Mouse (Mus musculus): ENCODE results near the gene Lrp6. TPM values are rescaled to one million over a fixed set of nuclear protein-coding genes. Genes with fewer than 3 reads are reported as not detected.
A peak's percentile ranks its signal among the peaks of the same experiment; 100 is the strongest.

The Lrp6 gene
- polyA plus RNA-seq, 1 experiment: 0.21 TPM

DNA sequence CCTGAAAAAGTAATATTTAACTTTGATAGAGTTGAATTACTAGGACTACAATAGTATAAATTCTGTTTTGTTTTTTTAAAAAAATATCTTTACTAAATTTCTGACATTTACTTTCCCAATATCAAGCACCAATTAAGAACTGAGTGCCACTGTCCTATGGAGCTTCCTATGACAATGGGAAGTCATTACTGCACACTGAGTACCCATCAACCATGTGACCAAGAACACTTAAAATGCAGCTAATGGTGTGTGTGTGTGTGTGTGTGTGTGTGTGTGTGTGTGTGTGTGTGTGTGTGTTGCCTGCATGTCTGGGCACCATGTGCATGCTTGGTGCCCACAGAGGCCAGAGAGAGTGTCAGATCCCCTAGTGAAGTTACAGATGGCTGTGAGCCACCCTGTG, 23.2 kb downstream of the Lrp6 start:
- no peaks in the 10 kb centered on the region for H3K27me3 ChIP-seq (ENCODE audit: control insufficient read depth)
- TF ChIP-seq TAL1 (IDR thresholded peaks at IDR 0.05; ENCODE audit: low read length) (no peak), GATA1 (IDR thresholded peaks at IDR 0.05; ENCODE audit: low read length) (no peak)
- no peak overlapping the region for H3K4me3 ChIP-seq (replicated peaks)
- peaks cover 29% of the 10 kb centered on the region for H3K4me1 ChIP-seq (ENCODE audit: control insufficient read depth)
- peaks cover 7% of the 10 kb centered on the region for H3K36me3 ChIP-seq (ENCODE audit: control insufficient read depth)
- no peaks in the 10 kb centered on the region; the same call in 1 of the 2 replicates for H3K9me3 ChIP-seq (ENCODE audit: control insufficient read depth, low read length)

DNA sequence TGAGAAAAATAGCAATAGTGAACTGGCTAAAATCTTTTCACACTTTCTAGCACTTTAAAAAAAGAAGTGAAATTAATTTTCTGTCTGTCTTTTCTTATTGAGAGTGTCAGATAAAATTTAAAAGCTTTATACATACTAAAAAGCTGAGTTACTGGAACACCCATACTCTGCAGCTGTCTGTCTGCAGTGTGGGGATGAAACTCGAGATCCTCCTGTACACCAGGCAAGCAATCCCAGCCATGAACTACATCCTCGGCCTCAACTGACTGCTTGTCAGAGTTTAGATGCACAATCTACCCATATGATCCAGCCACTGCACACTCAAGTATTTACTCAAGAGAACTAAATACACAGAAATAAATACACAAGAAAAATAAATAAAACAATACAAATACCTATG, 24.4 kb downstream of the Lrp6 start:
- no peak for TF ChIP-seq GATA1 (IDR thresholded peaks at IDR 0.05; ENCODE audit: low read length)
- no peaks in the 10 kb centered on the region; the same call in 1 of the 2 replicates for H3K9me3 ChIP-seq (ENCODE audit: control insufficient read depth, low read length)
- no peak overlapping the region for H3K4me3 ChIP-seq (replicated peaks)
- peaks cover 31% of the 10 kb centered on the region for H3K4me1 ChIP-seq (ENCODE audit: control insufficient read depth)
- H3K36me3 ChIP-seq (ENCODE audit: control insufficient read depth): peaks cover 7% of the 10 kb centered on the region
- H3K27me3 ChIP-seq (ENCODE audit: control insufficient read depth): no peaks in the 10 kb centered on the region

DNA sequence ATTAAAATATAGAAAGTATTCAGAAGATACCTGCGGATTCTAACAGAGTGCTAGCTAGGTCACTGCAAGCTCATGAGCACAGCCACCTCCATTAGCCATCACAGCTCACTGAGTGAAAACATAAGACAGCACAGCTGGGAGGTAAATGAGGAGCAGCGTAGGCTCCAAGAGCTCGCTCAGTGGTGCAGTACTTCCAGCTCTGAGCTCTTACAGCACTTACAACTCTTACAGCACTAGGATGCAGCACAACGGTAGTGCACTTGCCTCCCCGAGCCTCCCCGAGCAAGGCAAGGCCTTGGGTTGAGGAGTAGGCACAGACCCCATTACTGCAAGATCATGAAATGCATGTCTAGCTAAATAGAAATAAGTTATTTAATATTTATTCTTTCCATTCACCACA, 26.6 kb downstream of the Lrp6 start:
- H3K27me3 ChIP-seq (ENCODE audit: control insufficient read depth): no peaks in the 10 kb centered on the region
- no peak overlapping the region for H3K4me3 ChIP-seq (replicated peaks)
- peaks cover 25% of the 10 kb centered on the region for H3K4me1 ChIP-seq (ENCODE audit: control insufficient read depth)
- peaks cover 7% of the 10 kb centered on the region for H3K36me3 ChIP-seq (ENCODE audit: control insufficient read depth)
- no peaks in the 10 kb centered on the region; the same call in 1 of the 2 replicates for H3K9me3 ChIP-seq (ENCODE audit: control insufficient read depth, low read length)
- TF ChIP-seq TAL1 (IDR thresholded peaks at IDR 0.05; ENCODE audit: low read length): no peak
- no peak for TF ChIP-seq GATA1 (IDR thresholded peaks at IDR 0.05; ENCODE audit: low read length)

DNA sequence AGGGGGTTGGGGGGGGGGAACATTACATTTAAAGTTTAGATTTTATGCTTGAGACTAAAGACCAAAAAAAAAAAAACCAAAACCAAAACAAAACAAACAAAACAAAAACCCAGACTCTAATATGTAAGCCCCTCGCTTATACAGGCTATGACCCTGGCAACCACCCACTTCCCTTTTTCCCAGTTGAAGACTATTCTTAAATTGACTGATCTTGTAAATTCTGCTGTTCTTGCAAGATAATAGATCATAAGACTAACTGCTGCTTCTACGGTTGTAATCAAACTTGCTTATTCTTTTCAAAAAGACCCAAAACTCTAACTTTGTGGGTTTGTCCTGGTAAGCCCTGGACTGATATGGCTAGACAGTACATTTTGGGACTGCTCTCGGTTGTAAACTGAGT, 27.3 kb downstream of the Lrp6 start:
- TF ChIP-seq GATA1 (IDR thresholded peaks at IDR 0.05; ENCODE audit: low read length): no peak
- TF ChIP-seq TAL1 (IDR thresholded peaks at IDR 0.05; ENCODE audit: low read length): no peak
- H3K27me3 ChIP-seq (ENCODE audit: control insufficient read depth): no peaks in the 10 kb centered on the region
- H3K9me3 ChIP-seq (ENCODE audit: control insufficient read depth, low read length): no peaks in the 10 kb centered on the region; the same call in 1 of the 2 replicates
- H3K36me3 ChIP-seq (ENCODE audit: control insufficient read depth): peaks cover 7% of the 10 kb centered on the region
- peaks cover 20% of the 10 kb centered on the region for H3K4me1 ChIP-seq (ENCODE audit: control insufficient read depth)
- H3K4me3 ChIP-seq (replicated peaks): no peak overlapping the region

DNA sequence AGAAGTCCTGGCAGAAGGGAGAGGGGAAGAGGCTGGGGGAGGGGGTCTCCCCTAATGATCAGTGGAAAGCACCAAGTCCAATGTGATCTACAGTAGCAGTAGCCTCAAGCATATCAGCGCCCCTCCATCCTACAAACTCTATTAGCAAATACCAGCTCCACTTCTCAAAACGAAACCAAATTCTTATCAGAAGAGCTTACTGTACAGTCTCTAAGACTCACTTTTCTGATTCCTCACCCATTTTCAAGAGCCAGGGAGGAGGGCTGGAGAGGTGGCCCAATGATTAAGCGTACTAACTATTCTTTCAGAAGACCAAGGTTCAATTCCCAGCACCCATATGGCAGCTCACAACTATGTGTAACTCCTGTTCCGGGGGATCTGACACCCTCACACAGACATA, 28.0 kb downstream of the Lrp6 start:
- H3K9me3 ChIP-seq (ENCODE audit: control insufficient read depth, low read length): no peaks in the 10 kb centered on the region; the same call in 1 of the 2 replicates
- H3K27me3 ChIP-seq (ENCODE audit: control insufficient read depth): no peaks in the 10 kb centered on the region
- H3K4me1 ChIP-seq (ENCODE audit: control insufficient read depth): peaks cover 16% of the 10 kb centered on the region
- TF ChIP-seq GATA1 (IDR thresholded peaks at IDR 0.05; ENCODE audit: low read length): no peak
- no peak for TF ChIP-seq TAL1 (IDR thresholded peaks at IDR 0.05; ENCODE audit: low read length)
- H3K36me3 ChIP-seq (ENCODE audit: control insufficient read depth): peaks cover 7% of the 10 kb centered on the region
- peak overlapping the region; percentile 33 for H3K4me3 ChIP-seq (replicated peaks)

DNA sequence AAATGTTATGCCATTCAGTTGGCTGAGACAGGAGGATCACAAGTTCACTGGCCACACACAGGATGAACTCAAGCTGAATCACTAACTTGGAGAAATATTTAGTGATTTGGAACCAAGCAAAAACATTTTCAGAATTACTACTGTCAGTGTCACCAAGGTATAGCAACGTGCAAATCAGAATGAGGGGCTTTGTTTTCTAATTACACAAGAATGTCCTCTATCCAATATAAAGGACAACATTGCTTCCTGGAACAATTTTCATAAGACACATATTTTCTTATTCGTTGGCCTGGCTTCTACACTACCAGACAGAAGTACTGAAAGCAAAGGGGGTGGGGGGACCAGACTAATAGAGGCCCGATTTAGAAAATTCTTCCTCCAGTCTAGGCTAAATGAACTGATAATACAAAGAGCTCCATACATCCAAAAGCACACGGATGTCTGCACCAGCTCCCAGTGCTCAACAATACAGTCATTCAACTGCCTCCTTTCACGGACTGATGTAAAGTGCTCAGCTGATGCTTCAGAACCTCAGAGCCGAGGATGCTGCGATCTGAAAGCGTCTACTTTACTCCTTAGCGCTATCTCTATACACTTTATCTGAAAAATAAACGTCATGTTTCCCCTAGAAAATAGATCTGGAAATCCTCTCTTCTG, 29.2 kb downstream of the Lrp6 start:
- Histone ChIP-seq H3K4me3 (replicated peaks) (no peak overlapping the region), H3K4me1 (ENCODE audit: control insufficient read depth) (peaks cover 17% of the 10 kb centered on the region), H3K36me3 (ENCODE audit: control insufficient read depth) (peaks cover 7% of the 10 kb centered on the region), H3K9me3 (ENCODE audit: control insufficient read depth, low read length) (no peaks in the 10 kb centered on the region; the same call in 1 of the 2 replicates), H3K27me3 (ENCODE audit: control insufficient read depth) (no peaks in the 10 kb centered on the region)
- TF ChIP-seq GATA1 (IDR thresholded peaks at IDR 0.05; ENCODE audit: low read length): no peak
- TF ChIP-seq TAL1 (IDR thresholded peaks at IDR 0.05; ENCODE audit: low read length): no peak

DNA sequence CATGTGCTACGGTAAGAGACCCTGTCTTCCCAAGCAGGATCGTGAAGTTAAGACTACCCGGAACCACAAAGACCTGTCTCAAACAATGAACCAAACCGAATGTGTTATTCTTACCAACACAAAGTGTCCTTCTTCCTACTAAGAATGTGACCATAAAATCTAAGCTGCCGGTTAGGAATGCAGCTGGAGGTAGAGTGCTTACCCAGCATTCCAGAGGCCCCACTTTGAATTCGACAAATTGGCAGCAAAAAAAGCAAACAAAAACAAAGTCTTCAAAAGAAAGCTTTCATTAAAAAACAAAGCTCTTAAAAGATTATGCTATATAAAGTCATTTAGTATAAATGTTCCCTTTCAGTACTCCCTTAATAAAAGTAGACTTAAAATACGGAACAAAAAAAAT, 31.6 kb downstream of the Lrp6 start:
- Histone ChIP-seq H3K4me3 (replicated peaks) (no peak overlapping the region), H3K4me1 (ENCODE audit: control insufficient read depth) (peaks cover 20% of the 10 kb centered on the region), H3K9me3 (ENCODE audit: control insufficient read depth, low read length) (no peaks in the 10 kb centered on the region), H3K36me3 (ENCODE audit: control insufficient read depth) (peaks cover 4% of the 10 kb centered on the region), H3K27me3 (ENCODE audit: control insufficient read depth) (no peaks in the 10 kb centered on the region)
- TF ChIP-seq TAL1 (IDR thresholded peaks at IDR 0.05; ENCODE audit: low read length): no peak
- no peak for TF ChIP-seq GATA1 (IDR thresholded peaks at IDR 0.05; ENCODE audit: low read length)

DNA sequence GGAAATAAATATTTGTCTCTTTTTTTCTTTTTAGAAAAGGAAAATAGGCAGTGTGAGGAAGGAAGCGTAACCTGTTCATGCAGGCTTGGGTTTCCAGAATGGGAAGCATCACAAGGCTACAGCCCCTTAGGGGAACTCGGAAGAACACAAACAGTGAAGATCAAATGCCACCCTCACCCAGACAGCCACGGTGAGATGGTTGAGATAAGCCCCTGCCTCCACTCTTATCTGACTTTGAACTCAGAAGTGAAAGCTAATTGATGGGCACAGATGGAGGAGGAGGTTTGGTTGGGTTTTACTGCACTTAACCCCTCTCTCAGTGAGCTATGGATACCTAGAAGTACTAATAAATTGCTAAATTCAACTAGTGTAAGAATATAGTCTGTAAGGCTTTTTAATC, 33.7 kb downstream of the Lrp6 start:
- H3K4me1 ChIP-seq (ENCODE audit: control insufficient read depth): peaks cover 20% of the 10 kb centered on the region

DNA sequence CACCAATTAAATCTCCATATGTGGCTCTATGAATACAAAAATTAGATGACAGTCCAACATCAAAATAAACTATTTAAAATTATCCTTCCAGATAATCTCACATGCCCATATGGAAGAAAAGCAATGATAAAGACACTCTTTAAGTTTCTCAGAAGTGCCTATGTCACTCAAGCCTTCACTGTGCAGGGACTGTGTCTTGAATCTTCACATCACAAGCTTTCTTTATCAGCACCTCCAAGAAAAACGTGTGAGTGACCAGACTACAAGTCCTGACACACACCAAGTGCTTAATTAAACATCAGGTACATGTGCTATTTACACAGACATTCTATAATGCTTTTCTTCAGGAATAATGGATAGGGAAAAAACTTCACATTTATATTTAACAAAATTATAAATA, 34.8 kb downstream of the Lrp6 start:
- H3K4me3 ChIP-seq (replicated peaks): no peak overlapping the region
- H3K36me3 ChIP-seq (ENCODE audit: control insufficient read depth): peaks cover 3% of the 10 kb centered on the region; the same call in 1 of the 2 replicates
- TF ChIP-seq GATA1 (IDR thresholded peaks at IDR 0.05; ENCODE audit: low read length) (no peak), TAL1 (IDR thresholded peaks at IDR 0.05; ENCODE audit: low read length) (no peak)
- peaks cover 29% of the 10 kb centered on the region for H3K4me1 ChIP-seq (ENCODE audit: control insufficient read depth)
- H3K27me3 ChIP-seq (ENCODE audit: control insufficient read depth): no peaks in the 10 kb centered on the region
- no peaks in the 10 kb centered on the region for H3K9me3 ChIP-seq (ENCODE audit: control insufficient read depth, low read length)

More for the DNA sequence above, 33.7 kb downstream of the Lrp6 start:
- no peak for TF ChIP-seq GATA1 (IDR thresholded peaks at IDR 0.05; ENCODE audit: low read length)
- no peak for TF ChIP-seq TAL1 (IDR thresholded peaks at IDR 0.05; ENCODE audit: low read length)
- Histone ChIP-seq H3K4me3 (replicated peaks) (no peak overlapping the region), H3K27me3 (ENCODE audit: control insufficient read depth) (no peaks in the 10 kb centered on the region), H3K9me3 (ENCODE audit: control insufficient read depth, low read length) (no peaks in the 10 kb centered on the region), H3K36me3 (ENCODE audit: control insufficient read depth) (peaks cover 3% of the 10 kb centered on the region; the same call in 1 of the 2 replicates)

Measured in erythroblast, embryonic 14.5 days (primary cell).